Mouse (Mus musculus) gastrocnemius, postnatal 10 days (tissue): ENCODE data around the gene Dusp16. TPM values are rescaled to one million over a fixed set of nuclear protein-coding genes. Genes with fewer than 3 reads are reported as not detected.

Experiments used
- DNase-seq: peaks from one replicate; pipeline ENCODE4 v3.0.0; 2021; ENCODE audit warnings: mixed read lengths
- total RNA-seq, 2 experiments: library from RNA; stranded (reverse); gene quantifications; 2 replicates each; pipeline ENCODE4 v1.2.3; 2021

The Dusp16 gene
- total RNA-seq, 2 experiments from 2014 or later = 15.1 to 18.4 TPM

DNA sequence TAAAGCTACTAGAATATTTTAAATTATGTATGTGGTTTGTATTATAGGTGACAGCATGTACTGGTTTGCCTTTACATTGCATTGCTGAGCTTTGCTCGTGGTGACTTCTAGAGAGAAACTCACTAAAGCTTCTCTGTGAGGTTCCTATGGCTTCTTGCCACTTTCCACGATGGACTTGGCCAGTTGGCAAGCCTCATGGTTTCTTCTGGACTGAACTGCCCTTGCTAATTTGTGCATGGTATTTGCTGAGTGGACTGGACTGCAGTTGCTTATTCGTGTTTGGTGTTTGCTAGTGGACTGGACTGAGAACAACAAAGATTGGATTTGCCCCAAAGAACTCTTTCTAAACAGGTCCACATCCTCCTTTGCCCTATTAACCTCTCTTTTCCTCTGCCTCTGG lies 55.6 kb downstream of the Dusp16 start:
- no peak for DNase-seq

DNA sequence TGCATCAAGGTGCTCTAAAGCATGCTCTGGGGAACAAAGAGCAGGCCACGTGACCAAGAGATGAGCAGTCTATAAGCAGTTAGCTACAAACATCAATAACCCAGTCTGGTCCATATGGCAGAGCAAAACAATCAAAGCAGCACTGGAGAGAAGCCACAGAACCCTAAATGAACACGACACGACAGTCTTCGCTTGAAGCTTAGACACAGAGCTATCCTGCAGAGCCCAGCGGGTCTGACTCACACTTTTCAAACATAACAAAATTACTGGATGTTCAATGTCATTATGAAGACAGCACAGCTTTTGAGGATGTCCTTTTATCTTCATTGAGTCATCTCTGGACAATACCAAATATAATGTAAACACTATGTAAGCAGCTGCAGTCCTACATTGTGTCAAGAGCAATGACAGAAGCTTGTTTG lies 58.6 kb downstream of the Dusp16 start:
- no peak for DNase-seq

DNA sequence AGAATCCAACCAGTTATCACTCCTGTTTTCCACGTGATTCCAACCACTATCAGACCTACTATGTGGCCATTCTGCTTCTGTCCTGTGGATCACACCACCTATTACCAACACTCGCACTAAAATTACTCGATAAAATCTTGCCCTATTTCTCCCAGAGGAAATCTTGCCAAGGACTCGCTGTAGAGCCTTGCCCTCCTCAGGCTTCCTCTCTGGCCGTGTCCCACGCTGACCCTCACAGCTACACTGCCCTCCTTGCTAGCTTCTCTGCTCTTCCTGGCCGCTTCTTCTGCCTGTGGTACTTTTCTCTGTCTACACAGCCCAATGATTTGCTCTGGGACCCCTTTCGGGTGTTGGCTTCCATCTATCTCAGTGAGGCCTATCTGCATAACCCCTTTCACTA lies 59.6 kb downstream of the Dusp16 start:
- no peak for DNase-seq

DNA sequence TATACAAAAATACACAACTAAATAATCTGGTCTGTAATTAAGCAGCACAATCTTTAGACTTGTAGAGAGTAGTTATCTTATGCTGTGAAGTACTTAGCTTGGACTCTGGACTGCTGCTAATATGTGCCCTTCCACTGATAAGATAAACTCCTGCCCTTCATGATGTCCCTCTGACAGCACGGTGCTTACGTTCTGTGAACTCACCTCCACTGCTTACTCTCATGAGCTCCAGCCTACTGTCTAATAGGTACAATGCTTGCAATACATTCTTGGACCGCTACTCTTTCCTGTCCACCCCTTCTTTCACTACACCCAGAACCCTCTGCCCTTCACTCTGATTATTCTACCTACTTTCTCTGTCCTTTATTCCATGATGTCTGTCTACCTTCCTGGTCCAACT lies 61.4 kb downstream of the Dusp16 start:
- no peak for DNase-seq

DNA sequence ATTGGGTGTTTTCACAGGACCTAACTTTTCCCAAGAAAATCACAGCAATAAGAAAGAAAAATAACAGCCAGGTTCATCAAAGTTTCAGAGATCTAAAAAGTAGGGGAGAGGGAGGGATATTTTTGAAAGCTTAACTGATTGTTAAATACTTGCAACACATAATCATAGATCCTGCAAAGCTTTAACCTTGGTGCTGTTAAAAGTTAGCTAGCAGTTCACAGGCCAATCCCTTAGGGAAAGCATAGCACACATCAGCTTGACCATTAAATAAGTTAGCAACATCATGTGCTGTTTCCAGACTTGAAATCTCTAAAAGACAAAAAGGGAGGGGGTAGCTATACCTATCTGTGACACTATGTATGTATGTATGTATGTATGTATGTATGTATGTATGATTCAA lies 67.0 kb downstream of the Dusp16 start:
- DNase-seq = no peak

DNA sequence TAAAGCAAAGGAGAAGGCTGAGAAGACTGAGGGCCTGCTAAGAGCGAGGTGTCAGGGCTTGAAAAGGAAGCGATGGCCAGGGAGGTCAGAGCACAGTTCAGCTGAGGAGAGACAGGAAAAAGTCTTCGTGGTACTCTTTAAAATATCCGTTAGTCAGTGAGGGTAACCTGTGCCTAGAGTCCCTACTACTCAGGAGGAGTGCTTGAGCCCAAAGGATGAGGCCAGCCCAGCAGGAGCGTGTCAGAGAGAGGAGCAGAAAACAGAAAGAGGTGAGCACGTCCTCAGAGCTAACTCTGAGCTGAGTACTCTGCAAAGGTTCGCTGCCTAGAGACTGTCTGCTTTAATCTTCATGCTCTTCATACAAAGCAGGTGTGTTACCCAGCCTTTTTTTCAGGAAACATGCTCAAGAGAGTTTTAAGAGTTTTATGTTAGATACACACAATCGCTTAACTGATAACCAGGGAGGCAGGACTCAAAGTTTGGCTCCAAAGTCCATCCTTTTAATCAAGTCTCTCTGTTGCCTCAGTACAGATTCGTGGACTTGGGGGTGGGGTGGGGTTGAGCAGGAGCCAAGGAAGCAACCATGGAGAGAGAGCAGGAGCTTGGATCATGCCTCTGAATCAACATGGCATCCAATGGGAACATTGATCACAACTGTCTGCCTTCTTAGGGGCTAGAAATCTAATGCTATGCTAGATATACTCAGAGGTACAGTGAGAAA lies 68.4 kb downstream of the Dusp16 start:
- no peak for DNase-seq

DNA sequence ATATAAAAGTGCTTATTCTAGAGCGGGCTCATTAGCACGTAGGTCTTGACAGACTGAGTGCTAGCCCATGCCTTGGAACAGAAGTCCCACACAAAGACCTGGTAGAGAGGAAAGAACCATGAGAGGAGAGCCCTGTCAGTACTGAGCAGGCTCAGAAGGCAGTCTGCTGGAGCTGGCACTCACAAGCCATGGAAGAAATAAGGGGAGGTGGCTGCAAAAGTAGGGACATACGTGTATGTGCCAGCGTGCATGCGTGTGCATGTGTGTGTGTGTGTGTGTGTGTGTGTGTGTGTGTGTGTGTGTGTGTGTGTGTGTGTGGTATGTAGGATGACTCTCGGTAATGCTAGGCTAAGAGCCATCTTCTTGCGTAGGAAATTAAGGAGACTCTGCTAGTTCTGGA lies 69.1 kb downstream of the Dusp16 start:
- no peak for DNase-seq

DNA sequence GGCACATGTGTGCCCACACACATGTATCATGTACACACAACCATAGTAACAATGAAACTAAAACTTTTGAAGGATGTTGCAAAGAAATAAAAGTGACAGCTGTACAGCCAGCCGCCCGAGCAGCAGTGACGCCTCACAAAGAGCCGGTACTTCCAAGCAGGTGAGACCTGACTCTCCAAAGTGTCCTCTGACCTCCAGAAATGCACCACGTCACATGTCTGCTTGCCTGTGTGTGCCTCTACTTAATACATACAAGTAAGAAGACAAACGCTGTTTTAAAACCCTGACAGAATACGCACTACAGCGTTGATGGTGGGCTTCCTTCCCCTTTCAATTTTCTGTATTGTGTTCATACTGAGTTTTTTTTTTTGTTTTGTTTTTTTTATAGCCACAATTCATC lies 69.5 kb downstream of the Dusp16 start:
- DNase-seq = no peak

DNA sequence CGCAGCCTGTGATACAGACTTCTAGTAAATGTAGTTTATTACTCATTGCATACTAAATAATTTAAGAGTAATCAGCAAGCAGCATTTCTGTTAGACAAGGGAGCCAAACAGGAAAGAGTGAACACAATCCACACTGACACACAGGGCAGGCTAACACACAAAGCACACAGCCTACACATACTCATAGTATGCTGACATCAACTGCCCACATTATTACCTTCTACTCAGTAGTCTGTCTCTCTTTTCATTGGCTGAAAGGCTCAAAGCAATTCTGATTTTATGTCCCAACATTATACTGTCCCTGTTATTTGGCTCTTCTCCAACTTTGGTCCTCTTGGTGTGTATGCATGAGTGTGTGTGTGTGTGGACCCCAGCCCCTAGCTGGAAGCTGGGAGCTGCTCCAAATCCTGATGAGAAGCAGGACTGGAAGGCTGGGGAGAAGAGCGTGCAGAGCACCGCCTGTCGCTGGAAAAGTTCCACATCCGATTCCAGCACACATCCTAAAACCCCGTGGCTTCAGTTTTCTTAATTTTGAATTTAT lies 70.6 kb downstream of the Dusp16 start:
- DNase-seq = no peak

DNA sequence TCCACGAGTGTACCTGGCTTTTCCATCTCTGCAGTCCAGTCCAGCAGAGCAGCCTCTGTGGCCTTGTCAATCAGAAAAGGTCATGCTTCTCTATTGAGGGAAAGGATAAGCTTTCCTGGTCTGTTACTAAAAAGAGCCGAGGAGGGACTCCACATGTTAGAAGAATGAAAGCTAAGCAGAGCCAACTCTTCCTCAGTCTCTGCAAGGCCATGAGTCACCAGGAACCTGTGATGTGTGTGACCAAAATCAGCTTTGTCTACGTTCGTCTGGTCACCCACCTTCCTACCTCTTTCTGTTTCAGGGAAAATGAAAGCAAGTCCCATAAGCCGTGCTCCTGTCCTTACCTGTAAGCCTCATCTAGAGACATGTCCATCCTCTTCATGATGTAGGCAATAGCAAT lies 72.3 kb downstream of the Dusp16 start:
- DNase-seq = no peak

DNA sequence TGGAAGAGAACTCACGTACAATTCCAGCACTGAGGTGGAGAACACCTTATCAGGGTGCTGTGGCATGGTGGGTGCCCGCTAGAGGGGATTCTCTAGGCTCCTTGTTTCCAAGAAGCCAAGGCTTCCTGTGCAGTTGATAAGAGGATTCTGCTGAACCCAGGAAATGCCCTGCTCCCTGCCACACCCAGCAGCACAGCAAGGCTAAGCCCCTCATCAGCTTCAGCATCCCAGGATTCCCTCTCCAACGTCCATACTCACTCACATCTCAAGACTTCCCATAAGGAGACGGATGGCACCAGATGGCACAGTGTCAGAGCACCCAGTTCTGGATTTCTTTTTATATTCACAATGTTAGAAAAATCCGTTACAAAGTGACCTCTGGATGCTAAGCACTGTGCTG lies 73.3 kb downstream of the Dusp16 start:
- DNase-seq = no peak

DNA sequence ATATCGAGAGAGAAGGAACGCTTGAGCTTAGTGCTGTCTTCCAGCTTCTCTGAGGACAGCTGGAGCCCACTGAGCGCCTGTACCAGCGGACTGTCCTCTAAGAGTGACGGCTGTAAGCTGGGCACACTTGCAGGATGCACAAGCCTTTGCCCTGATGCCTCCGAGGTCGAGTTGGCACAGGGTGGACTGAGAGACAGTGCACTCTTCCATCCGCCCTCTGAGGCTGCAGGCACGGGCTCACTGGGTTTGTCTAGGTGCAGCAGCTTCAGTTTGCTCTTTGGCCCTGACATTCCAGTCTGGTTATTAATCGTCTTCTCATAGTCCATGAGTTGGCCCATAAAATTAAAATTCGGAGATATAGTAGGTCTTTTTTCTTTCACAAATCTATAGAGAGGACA lies 73.8 kb downstream of the Dusp16 start:
- no peak for DNase-seq

DNA sequence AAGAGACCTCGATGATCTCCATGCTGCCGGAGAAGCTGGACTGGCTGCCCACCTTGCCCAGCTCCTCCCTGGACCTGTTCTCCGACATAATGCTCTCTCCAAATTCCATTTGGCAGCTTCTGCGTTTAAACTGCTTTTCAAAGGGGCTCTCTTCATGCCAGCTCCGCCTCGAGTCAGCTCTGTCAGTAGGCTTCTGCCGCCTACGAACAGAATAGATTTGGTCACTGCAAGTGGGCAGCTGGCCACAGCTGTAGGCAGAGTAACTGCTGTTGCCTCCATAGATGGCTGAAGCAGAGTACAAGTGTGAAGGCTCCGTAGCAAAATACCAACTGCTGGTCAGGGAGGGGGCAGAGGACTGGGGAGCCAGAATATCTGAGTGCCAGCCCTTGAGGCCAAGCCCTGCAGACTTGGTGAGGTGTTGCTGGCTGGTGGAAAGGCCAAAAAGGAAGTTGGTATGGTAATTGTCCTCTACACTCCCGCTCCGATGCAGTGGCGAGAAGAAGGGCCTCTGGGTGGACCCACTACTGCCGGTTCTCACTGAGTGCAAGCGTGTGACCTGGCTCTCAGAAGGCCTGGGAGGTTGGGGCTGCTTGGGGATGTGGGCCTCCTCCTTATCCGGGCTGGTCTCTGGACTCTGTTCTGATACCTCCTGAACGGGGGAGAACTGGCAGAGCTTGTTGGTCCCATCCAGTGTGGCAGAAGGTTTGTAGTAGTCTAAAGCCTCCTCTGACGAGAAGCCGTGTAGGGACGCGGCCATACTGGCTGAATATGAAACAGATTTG lies 74.3 kb downstream of the Dusp16 start:
- no peak for DNase-seq

DNA sequence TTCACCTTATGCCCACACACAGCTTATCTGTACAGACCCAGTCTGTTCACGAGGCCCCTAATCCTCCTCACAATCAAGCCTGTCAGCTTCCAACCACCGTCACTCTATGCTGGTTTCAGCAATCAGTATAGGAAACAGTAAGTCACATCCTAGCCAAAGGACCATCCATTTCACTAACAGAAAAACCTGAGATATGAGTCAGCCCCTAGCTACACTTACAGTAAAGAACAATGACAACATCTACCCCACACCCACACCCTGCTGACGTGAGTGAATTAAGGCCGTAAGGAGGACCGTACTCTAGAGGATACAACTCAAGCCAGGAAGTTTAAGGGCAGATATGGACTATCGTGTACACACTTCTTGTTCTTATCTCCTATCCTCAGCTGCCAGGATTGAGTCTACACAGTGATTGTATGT lies 76.2 kb downstream of the Dusp16 start:
- no peak for DNase-seq

DNA sequence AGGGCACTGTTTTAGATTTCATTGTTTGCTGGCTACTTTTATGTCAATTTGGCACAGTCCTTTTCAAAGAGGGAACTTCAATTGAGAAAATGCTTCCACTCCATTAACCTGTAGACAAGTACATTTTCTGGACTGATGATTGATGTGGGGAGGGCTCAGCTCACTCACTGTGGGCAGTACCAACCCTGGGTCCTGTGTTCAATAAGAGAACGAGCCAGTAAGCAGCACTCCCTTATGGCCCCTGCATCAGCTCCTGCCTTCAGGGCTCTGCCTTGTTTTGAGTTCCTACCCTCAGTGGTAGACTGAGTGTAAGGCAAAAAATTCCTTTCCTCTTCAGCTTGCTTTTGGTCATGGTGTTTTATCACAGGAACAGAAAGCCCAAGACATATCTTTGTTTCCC lies 78.5 kb downstream of the Dusp16 start:
- DNase-seq = no peak

DNA sequence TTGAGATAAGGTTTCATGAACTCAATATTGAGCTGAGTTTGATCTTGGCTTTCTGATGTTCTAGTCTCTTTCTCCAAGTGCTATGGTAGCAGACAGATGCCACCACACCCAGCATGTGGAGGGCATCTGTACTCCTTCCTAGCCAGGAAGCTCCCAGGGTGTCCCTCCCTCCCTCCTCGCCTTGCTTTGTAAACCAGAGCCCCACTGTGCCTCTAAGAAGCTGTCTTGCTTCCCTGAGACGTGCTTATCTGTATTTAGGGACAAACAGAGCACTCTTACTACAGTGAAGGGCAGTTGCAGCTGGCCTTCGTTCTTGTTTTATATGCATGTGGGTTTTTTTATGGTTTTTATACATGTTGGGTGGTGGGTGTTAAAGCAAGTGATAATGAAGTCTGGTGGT lies 79.1 kb downstream of the Dusp16 start:
- DNase-seq = no peak

DNA sequence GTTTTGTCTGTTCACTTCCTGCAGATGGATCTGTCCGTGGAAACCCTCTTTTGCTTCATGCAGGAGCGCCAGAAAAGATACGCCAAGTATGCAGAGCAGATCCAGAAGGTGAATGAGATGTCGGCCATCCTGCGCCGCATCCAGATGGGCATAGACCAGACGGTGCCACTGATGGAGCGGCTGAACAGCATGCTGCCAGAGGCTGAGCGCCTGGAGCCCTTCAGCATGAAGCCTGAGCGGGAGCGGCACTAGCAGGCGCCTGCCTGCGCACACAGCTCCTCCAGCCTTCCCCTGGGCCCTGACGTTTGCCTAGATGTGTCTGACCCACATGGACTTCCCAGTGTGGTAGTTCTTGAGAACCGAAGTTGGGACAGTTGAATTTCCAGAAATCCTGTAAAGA lies 82.4 kb downstream of the Dusp16 start:
- DNase-seq = no peak

DNA sequence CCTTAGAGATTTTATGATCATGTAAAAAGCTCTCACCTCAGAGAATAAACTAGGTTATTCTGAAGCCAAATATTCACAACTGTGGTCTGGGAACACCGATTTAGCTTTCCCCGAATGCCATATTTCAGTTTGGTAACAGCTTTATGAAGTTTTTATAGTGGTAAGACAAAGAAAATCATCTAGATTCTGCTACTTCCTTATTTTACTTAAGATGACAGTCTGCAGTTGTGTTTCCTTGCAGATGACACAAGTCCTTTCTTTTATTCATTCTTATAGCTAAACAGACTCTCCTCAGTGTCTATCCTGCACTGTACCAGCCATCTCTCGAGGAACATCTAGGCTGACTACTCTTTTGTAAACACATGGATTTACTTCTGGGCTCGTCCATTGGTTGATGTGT lies 86.0 kb downstream of the Dusp16 start:
- no peak for DNase-seq

DNA sequence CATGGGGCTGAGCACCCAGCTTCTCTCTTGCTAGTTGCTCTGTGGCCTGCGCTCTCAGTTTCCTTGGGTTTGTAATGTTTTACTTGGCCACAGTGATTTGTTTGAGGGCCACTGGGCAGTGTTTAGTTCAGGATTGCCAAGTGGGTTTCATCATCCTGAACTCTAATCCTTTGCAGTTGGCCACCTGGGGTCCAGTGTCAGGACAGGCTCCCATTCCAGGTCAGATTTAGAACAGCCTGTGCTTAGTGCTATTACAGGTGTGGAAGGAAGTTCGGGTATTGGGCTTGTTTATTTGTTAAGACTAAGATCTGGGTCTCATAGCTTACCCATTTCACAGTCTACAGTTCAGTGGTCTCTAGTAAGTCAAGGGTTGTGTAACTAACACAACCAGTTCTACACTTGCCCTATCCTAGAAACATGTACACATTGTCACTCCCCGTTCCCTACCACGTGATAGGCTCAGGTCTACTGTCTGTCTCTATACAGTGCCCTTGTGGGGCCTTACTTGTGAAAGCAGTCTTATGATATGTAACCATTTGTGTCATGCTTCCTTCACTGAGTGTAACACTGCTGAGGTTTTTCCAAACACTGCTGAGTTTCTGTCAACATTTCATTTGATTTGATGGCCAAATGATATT lies 89.3 kb downstream of the Dusp16 start:
- no peak for DNase-seq

DNA sequence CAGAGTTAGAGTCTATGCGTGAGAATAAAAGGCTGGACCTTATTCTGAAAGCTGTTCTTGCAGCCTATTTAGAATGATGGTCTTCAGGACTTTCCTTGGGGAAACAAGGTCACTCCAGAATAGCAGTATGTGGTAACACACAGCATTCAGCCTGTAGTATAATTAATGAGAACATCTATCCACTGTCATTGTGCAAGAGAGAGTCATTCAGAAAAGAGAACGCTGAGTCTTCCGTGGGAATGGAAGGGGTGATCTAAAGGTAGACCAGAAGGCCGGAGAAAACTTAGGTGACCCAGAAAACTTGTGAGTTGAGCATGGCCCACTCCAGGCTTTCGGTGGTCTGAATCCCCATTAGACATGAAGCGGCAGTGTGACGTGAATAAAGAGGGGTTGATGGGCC lies 90.2 kb downstream of the Dusp16 start:
- DNase-seq = no peak

DNA sequence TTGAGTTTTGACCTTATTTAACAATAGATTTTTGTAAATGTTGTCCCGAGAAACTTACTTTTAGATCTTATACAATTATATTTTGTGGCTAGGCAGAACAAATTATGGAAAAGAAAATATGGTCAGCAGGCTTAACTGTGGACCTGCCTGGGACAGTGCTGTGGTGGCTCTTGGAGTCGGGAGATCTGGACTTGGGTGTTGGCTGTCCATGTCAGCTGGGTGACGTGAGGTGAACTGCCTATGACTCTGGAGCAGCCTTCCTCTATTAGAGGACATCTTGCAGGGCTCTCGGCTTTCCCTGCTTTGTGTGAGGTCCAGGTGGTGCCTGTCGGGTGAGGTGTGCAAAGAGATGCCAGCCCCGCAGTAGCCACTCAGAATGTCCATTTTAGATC lies 91.2 kb downstream of the Dusp16 start:
- no peak for DNase-seq

DNA sequence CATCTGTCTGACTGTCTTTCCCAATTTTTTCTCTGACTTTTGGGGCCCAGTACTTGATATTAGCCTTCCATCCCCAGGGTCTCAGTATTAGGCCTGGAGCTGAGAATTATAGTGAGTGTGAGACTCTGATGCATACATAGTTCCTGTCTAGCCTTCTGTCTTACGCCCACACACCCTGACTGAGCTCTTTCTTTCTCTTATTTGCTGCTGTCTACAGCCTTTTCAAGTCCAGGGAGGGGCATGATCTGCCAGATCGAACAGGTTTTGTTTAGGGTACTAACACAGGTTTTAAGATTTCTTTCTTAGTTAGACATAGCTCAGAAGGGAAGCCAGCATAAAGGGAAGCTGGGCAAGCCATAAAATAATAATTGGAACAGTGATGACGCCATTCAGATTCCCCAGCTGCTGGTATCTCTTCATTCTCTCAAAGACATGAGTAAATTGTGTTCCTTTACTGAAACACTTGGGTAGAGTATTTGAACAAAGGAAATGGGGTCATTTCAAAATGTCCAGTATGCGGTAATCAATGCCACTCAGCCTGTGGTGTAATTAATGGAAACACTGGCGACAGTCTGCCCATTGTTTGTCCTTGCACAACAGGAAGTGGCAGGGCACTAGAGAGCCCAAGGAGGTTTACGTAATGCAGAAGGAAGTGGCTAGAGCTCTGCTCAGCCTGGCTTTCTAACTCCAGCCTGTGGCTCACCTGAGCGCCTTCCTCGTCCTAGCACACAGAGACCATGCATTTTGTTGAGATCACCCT lies 91.8 kb downstream of the Dusp16 start:
- no peak for DNase-seq

DNA sequence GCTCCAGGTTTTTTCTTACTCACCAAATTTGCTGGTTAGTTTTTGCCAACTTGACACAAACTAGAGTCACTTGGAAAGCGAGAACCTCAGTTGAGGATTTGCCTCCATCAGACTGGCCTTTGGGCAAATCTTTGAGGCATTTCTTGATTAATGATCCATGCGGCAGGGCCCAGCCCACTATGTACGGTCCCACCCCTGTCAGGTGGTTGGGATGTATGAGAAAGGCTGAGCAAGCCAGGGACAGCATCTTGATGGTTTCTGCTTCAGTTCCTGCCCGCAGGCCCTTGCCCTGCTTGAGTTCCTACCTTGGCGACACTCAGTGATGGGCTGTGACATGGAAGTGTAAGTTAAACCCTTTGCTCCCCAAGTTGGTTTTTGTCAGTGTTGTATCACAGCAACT lies 94.2 kb downstream of the Dusp16 start:
- no peak for DNase-seq
